Mouse (Mus musculus) testis, adult 2 months (tissue): Measurements from ENCODE around the gene Adgra1. TPM values are rescaled to one million over a fixed set of nuclear protein-coding genes. Genes with fewer than 3 reads are reported as not detected.

Experiments
- H3K27ac ChIP-seq: fragments of 200-500 bp; 2 replicates; pipeline ENCODE4 v1.5.1; 2012; ENCODE audit warnings: low read depth, low read length; ENCODE audit not compliant: control insufficient read depth, insufficient read depth
- H3K27me3 ChIP-seq: fragments of 200-500 bp; 2 replicates; pipeline ENCODE4 v1.6.1; 2012; ENCODE audit warnings: mild to moderate bottlenecking, low read length, moderate library complexity; ENCODE audit not compliant: control insufficient read depth, insufficient read depth
- H3K36me3 ChIP-seq: fragments of 200-500 bp; 2 replicates; pipeline ENCODE4 v1.6.1; 2012; ENCODE audit warnings: mild to moderate bottlenecking, low read length; ENCODE audit not compliant: control insufficient read depth, insufficient read depth
- H3K4me1 ChIP-seq: fragments of 200-500 bp; 2 replicates; pipeline ENCODE4 v1.6.1; 2012; ENCODE audit warnings: low read length; ENCODE audit not compliant: control insufficient read depth, insufficient read depth
- H3K4me3 ChIP-seq: fragments of 200-500 bp; 2 replicates; pipeline ENCODE4 v1.5.1; 2012; ENCODE audit warnings: low read depth, mild to moderate bottlenecking, low read length, moderate library complexity, mixed read lengths; ENCODE audit not compliant: control insufficient read depth
- CTCF ChIP-seq: fragments of 200-500 bp; IDR thresholded peaks from 2 replicates; pipeline ENCODE4 v1.5.1; 2012; ENCODE audit warnings: low read depth, mild to moderate bottlenecking, inconsistent platforms, low read length, moderate library complexity; ENCODE audit not compliant: control insufficient read depth, insufficient read depth, insufficient replicate concordance
- POLR2A ChIP-seq: fragments of 200-500 bp; IDR thresholded peaks from 2 replicates; pipeline ENCODE4 v1.6.1; 2012; ENCODE audit warnings: low read depth, mild to moderate bottlenecking, inconsistent platforms, low read length, moderate library complexity; ENCODE audit not compliant: control insufficient read depth
- polyA plus RNA-seq: library from polyadenylated mRNA; depleted of rRNA; stranded (reverse); fragments of >200 nt; gene quantifications from 2 replicates; pipeline ENCODE4 v1.2.3, GENCODE M21; 2012

Adgra1 gene
- polyA plus RNA-seq, 1 experiment = 0.43 TPM

DNA sequence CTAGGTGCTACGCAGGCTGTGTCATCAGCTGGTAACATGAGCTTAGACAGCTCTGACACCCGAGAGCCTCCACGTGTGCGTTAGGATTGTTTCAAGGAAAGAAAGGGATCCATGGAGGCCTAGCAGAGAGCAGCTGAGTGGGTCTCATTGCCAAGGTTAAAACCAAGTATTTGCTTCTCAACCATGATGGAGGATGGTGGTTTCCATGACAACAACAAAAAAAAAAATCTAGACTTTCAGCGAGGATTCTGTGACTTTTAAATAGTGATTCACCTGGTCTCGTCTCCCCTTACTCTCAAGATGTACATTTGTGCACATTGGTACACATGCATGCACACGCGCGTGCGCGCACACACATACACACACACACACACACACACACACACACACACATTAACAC lies 21.3 kb downstream of the Adgra1 start:
- no peak for TF ChIP-seq POLR2A
- H3K4me3 ChIP-seq = no peak overlapping the region
- H3K27ac ChIP-seq = no peak overlapping the region
- H3K4me1 ChIP-seq = no peaks in the 10 kb centered on the region
- H3K36me3 ChIP-seq = no peaks in the 10 kb centered on the region
- H3K27me3 ChIP-seq = no peaks in the 10 kb centered on the region

GRCm38 (mm10) chr7:139861411-139861810 lies 27.4 kb downstream of the Adgra1 start:
- no peaks in the 10 kb centered on the region for H3K27me3 ChIP-seq
- no peak overlapping the region for H3K4me3 ChIP-seq
- TF ChIP-seq CTCF = no peak

DNA sequence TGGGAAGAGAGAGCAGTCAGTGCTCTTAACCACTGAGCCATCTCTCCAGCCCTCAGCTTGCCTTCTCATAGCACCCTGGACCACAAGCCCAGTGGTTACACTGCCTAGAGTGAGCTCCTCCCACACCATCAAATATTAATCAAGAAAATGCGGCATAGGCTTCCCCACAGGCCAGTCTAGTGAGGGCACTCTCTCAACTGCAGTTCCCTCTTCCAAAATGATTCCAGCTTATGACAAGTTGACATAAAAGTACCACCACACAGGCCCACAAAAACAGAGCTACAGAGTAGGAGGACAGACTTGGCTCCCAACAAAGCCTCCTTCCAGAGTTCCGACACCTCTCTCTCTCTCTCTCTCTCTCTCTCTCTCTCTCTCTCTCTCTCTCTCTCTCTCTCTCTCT lies 29.1 kb downstream of the Adgra1 start:
- TF ChIP-seq CTCF (no peak), POLR2A (no peak)

More at GRCm38 (mm10) chr7:139861411-139861810, 27.4 kb downstream of the Adgra1 start:
- Histone ChIP-seq H3K36me3 (no peaks in the 10 kb centered on the region), H3K27ac (no peak overlapping the region), H3K4me1 (no peaks in the 10 kb centered on the region)

GRCm38 (mm10) chr7:139864253-139864652 lies 30.3 kb downstream of the Adgra1 start:
- TF ChIP-seq CTCF = peak; percentile 45; the same call in 1 of the 2 replicates
- TF ChIP-seq POLR2A = no peak
- H3K4me1 ChIP-seq = no peaks in the 10 kb centered on the region
- no peak overlapping the region for H3K4me3 ChIP-seq
- no peaks in the 10 kb centered on the region for H3K27me3 ChIP-seq
- no peaks in the 10 kb centered on the region for H3K36me3 ChIP-seq
- H3K27ac ChIP-seq = no peak overlapping the region

More for the DNA sequence above, 29.1 kb downstream of the Adgra1 start:
- Histone ChIP-seq H3K4me3 (no peak overlapping the region), H3K27me3 (no peaks in the 10 kb centered on the region), H3K4me1 (no peaks in the 10 kb centered on the region), H3K27ac (no peak overlapping the region), H3K36me3 (no peaks in the 10 kb centered on the region)

DNA sequence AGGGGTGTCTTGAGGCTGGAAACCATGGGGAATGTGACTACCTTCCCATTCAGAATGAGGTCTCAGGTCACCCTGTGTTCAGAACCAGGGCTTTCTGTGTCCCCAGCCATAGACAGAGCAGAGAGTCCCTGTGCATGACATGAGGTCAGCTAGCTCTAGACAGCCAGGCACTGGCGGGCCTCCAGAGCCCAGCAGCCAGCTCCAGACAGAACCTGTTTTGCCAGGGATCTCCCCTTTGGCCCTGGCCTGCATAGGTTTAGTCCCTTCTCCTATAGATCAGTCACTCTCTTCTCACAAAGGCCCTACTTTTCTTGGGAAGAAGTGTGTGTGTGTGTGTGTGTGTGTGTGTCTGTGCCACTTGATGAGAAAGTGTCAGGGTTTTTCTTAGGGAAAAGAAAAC lies 30.9 kb downstream of the Adgra1 start:
- Histone ChIP-seq H3K4me1 (no peaks in the 10 kb centered on the region), H3K27me3 (no peaks in the 10 kb centered on the region), H3K27ac (no peak overlapping the region), H3K36me3 (no peaks in the 10 kb centered on the region), H3K4me3 (no peak overlapping the region)
- TF ChIP-seq CTCF (no peak), POLR2A (no peak)

- Histone ChIP-seq H3K4me3 (no peak overlapping the region), H3K27ac (no peak overlapping the region), H3K36me3 (no peaks in the 10 kb centered on the region), H3K27me3 (no peaks in the 10 kb centered on the region), H3K4me1 (no peaks in the 10 kb centered on the region)
- TF ChIP-seq CTCF (no peak), POLR2A (no peak)
These were observed 37.0 kb downstream of the Adgra1 start for GRCm38 (mm10) chr7:139871014-139871413.

DNA sequence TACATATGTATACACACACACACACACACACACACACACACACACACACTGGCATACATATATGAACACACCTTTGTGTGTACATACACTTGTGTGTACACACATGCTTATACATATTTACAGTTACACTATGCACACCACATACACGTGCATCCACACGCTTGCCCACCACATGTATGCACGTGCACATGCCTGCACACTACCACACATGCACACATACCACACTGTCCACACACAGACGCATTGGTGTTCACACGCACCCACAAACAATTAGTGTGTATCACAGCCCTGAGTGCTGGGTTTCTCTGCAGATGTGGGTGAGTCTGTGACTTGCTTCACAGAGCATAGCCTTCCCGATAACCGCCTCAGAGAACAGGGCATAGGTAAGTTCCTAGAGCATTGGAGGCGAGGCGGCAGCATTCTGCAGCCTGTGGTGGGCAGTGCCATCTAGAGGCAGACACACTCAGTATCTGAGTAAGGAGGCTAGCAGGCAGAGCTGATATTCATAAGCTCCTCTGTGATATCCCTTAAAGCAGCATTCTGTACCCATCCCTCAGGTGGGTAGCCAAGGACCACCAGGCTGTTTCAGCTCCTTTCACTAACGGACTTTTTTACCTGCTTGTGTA lies 43.3 kb downstream of the Adgra1 start:
- Histone ChIP-seq H3K27ac (no peak overlapping the region), H3K36me3 (no peaks in the 10 kb centered on the region), H3K4me1 (no peaks in the 10 kb centered on the region), H3K27me3 (no peaks in the 10 kb centered on the region), H3K4me3 (no peak overlapping the region)
- TF ChIP-seq POLR2A = no peak
- peak; percentile 55; the same call in 1 of the 2 replicates for TF ChIP-seq CTCF

- TF ChIP-seq POLR2A (no peak), CTCF (no peak)
- H3K4me1 ChIP-seq = no peaks in the 10 kb centered on the region
- no peak overlapping the region for H3K4me3 ChIP-seq
- H3K36me3 ChIP-seq = no peaks in the 10 kb centered on the region
- H3K27me3 ChIP-seq = no peaks in the 10 kb centered on the region
- no peak overlapping the region for H3K27ac ChIP-seq
These were observed 44.1 kb downstream of the Adgra1 start for GRCm38 (mm10) chr7:139878122-139878521.
